10 mouse cellular contexts compared by ENCODE assay signal in genomic region chr2:135578135-135578534, GRCm38 (mm10).
DNase-seq lines count a peak whose midpoint lies in the region; ATAC-seq and TF ChIP-seq lines count a peak whose summit lies in the region.
"Had no signal": no experiment of that assay in that cellular context is flagged by ENCODE, and none has a peak within 500 bp of the region (broad histone marks: within the 10 kb centered on the region; RNA-seq: fewer than 3 reads in every experiment).

No protein-coding gene starts in this region.

- no peak for TF ChIP-seq CTCF in forebrain, postnatal 0 days (IDR thresholded peaks at IDR 0.05; ENCODE audit: low read depth)
- no peak for TF ChIP-seq CTCF in hindbrain, postnatal 0 days (IDR thresholded peaks at IDR 0.05; ENCODE audit: low read depth)
- TF ChIP-seq CTCF in liver, postnatal 0 days (IDR thresholded peaks at IDR 0.05; ENCODE audit: low read depth): no peak

- peaks cover 2% of the 10 kb centered on the region; the same call in 1 of the 2 replicates for H3K4me1 ChIP-seq in forebrain, postnatal 0 days (ENCODE audit: insufficient read depth)
- H3K4me1 ChIP-seq in forebrain, embryonic 10.5 days: peaks cover 12% of the 10 kb centered on the region
- H3K4me1 ChIP-seq in midbrain, embryonic 13.5 days (replicated peaks): 0 out of 2 replicates have a peak, but pooled peaks cover 2% of the 10 kb centered on the region
- no peaks in the 10 kb centered on the region for H3K4me1 ChIP-seq in midbrain, embryonic 11.5 days (ENCODE audit: control insufficient read depth, insufficient read depth, low read length)
- no peaks in the 10 kb centered on the region for H3K4me1 ChIP-seq in hindbrain, postnatal 0 days (ENCODE audit: insufficient read depth, low read length)
- H3K4me1 ChIP-seq in liver, postnatal 0 days (ENCODE audit: insufficient read depth): no peaks in the 10 kb centered on the region

- no peaks in the 10 kb centered on the region for H3K36me3 ChIP-seq in forebrain, postnatal 0 days (ENCODE audit: insufficient read depth)
- no peaks in the 10 kb centered on the region for H3K36me3 ChIP-seq in forebrain, embryonic 10.5 days (replicated peaks)
- no peaks in the 10 kb centered on the region for H3K36me3 ChIP-seq in midbrain, embryonic 13.5 days
- H3K36me3 ChIP-seq in midbrain, embryonic 11.5 days (ENCODE audit: control insufficient read depth, insufficient read depth, low read length): no peaks in the 10 kb centered on the region
- H3K36me3 ChIP-seq in hindbrain, postnatal 0 days (ENCODE audit: insufficient read depth, low read length): no peaks in the 10 kb centered on the region
- H3K36me3 ChIP-seq in liver, postnatal 0 days (replicated peaks; ENCODE audit: insufficient read depth, low read length): no peaks in the 10 kb centered on the region
- H3K36me3 ChIP-seq: stomach, embryonic 15.5 days had no signal

- 23% methylated on average over 5 of the region's 5 CpGs for WGBS in forebrain, postnatal 0 days
- WGBS in forebrain, embryonic 10.5 days: 58% methylated on average over 5 of the region's 5 CpGs
- 48% methylated on average over 5 of the region's 5 CpGs for WGBS in midbrain, embryonic 13.5 days
- 50% methylated on average over 5 of the region's 5 CpGs for WGBS in midbrain, embryonic 11.5 days
- 25% methylated on average over 5 of the region's 5 CpGs for WGBS in hindbrain, postnatal 0 days
- WGBS in liver, postnatal 0 days (ENCODE audit: insufficient replicate concordance): 48% methylated on average over 5 of the region's 5 CpGs

- no peak for TF ChIP-seq EP300 in liver, postnatal 0 days (IDR thresholded peaks at IDR 0.05; ENCODE audit: low read depth)

- no peak overlapping the region for H3K9ac ChIP-seq in forebrain, postnatal 0 days
- H3K9ac ChIP-seq in midbrain, embryonic 13.5 days (replicated peaks): no peak overlapping the region
- H3K9ac ChIP-seq in midbrain, embryonic 11.5 days (ENCODE audit: low read length): no peak overlapping the region
- no peak overlapping the region for H3K9ac ChIP-seq in hindbrain, postnatal 0 days (replicated peaks; ENCODE audit: low read length)
- H3K9ac ChIP-seq in liver, postnatal 0 days (replicated peaks): no peak overlapping the region
- H3K9ac ChIP-seq: stomach, embryonic 15.5 days had no signal

- H3K27me3 ChIP-seq in forebrain, postnatal 0 days (ENCODE audit: insufficient read depth, low read length): no peaks in the 10 kb centered on the region
- H3K27me3 ChIP-seq in forebrain, embryonic 10.5 days (ENCODE audit: poor library complexity, severe bottlenecking): no peaks in the 10 kb centered on the region
- H3K27me3 ChIP-seq in midbrain, embryonic 13.5 days: no peaks in the 10 kb centered on the region
- no peaks in the 10 kb centered on the region for H3K27me3 ChIP-seq in midbrain, embryonic 11.5 days (ENCODE audit: control insufficient read depth, insufficient read depth, low read length)
- H3K27me3 ChIP-seq in hindbrain, postnatal 0 days (ENCODE audit: insufficient read depth, low read length): no peaks in the 10 kb centered on the region
- H3K27me3 ChIP-seq in liver, postnatal 0 days (ENCODE audit: insufficient read depth, low read length): no peaks in the 10 kb centered on the region
- H3K27me3 ChIP-seq: stomach, embryonic 15.5 days had no signal

- no peak overlapping the region for H3K4me3 ChIP-seq in forebrain, postnatal 0 days (ENCODE audit: low read depth, low read length)
- no peak overlapping the region for H3K4me3 ChIP-seq in forebrain, embryonic 10.5 days
- no peak overlapping the region for H3K4me3 ChIP-seq in midbrain, embryonic 13.5 days (replicated peaks)
- no peak overlapping the region for H3K4me3 ChIP-seq in midbrain, embryonic 11.5 days (ENCODE audit: low read depth, low read length)
- no peak overlapping the region for H3K4me3 ChIP-seq in hindbrain, postnatal 0 days (ENCODE audit: low read length)
- no peak overlapping the region for H3K4me3 ChIP-seq in liver, postnatal 0 days (ENCODE audit: low read depth, low read length)
- H3K4me3 ChIP-seq: erythroblast, embryonic 14.5 days; stomach, embryonic 15.5 days had no signal

- peak; percentile 14 for DNase-seq in forebrain, postnatal 0 days
- DNase-seq in forebrain, embryonic 10.5 days (ENCODE audit: extremely low spot score, low spot score): no peak
- no peak for DNase-seq in midbrain, embryonic 11.5 days (ENCODE audit: low spot score, missing footprints)
- DNase-seq in hindbrain, postnatal 0 days (ENCODE audit: low spot score): peak; percentile 76
- DNase-seq in lung, postnatal 4 days: peak; percentile 35 to 42
- DNase-seq in liver, postnatal 0 days: no peak
- DNase-seq in spleen, postnatal 14 days (ENCODE audit: low spot score in 2 of 2): no peak

- ATAC-seq in forebrain, postnatal 0 days: peak; percentile 56
- ATAC-seq in midbrain, embryonic 13.5 days: peak; percentile 65; the same call in 1 of the 2 replicates
- no peak for ATAC-seq in midbrain, embryonic 11.5 days (ENCODE audit: low FRiP score)
- peak; percentile 90 for ATAC-seq in hindbrain, postnatal 0 days
- ATAC-seq in liver, postnatal 0 days: no peak

- H3K9me3 ChIP-seq in forebrain, postnatal 0 days (ENCODE audit: low read length): no peaks in the 10 kb centered on the region
- H3K9me3 ChIP-seq in forebrain, embryonic 10.5 days: no peaks in the 10 kb centered on the region
- no peaks in the 10 kb centered on the region for H3K9me3 ChIP-seq in midbrain, embryonic 13.5 days
- no peaks in the 10 kb centered on the region for H3K9me3 ChIP-seq in midbrain, embryonic 11.5 days (ENCODE audit: control insufficient read depth, low read length)
- no peaks in the 10 kb centered on the region for H3K9me3 ChIP-seq in hindbrain, postnatal 0 days (ENCODE audit: low read length)
- H3K9me3 ChIP-seq in liver, postnatal 0 days (ENCODE audit: low read length): no peaks in the 10 kb centered on the region
- H3K9me3 ChIP-seq: stomach, embryonic 15.5 days had no signal

- no peak overlapping the region for H3K4me2 ChIP-seq in forebrain, postnatal 0 days (ENCODE audit: low read depth)
- no peak overlapping the region for H3K4me2 ChIP-seq in midbrain, embryonic 13.5 days (replicated peaks)
- no peak overlapping the region for H3K4me2 ChIP-seq in midbrain, embryonic 11.5 days
- H3K4me2 ChIP-seq in hindbrain, postnatal 0 days (ENCODE audit: low read depth, low read length): 0 out of 2 replicates have a peak overlapping the region, but pooled peaks have one; percentile 8
- no peak overlapping the region for H3K4me2 ChIP-seq in liver, postnatal 0 days (ENCODE audit: low read depth, low read length)
- H3K4me2 ChIP-seq: stomach, embryonic 15.5 days had no signal

- no peak overlapping the region for H3K27ac ChIP-seq in forebrain, postnatal 0 days (ENCODE audit: low read depth, low read length)
- H3K27ac ChIP-seq in forebrain, embryonic 10.5 days: no peak overlapping the region
- no peak overlapping the region for H3K27ac ChIP-seq in midbrain, embryonic 13.5 days
- no peak overlapping the region for H3K27ac ChIP-seq in midbrain, embryonic 11.5 days (ENCODE audit: low read depth, low read length)
- peak overlapping the region; percentile 45; the same call in 1 of the 2 replicates for H3K27ac ChIP-seq in hindbrain, postnatal 0 days
- no peak overlapping the region for H3K27ac ChIP-seq in liver, postnatal 0 days (ENCODE audit: low read depth)
- H3K27ac ChIP-seq: stomach, embryonic 15.5 days had no signal

Comparison
In these comparisons a context has a peak if more than half of its experiments do, and no peak if none do; other contexts are left out.
1. ATAC-seq: peak in forebrain, postnatal 0 days (single experiment), midbrain, embryonic 13.5 days (single experiment) and hindbrain, postnatal 0 days (single experiment); none in midbrain, embryonic 11.5 days (single experiment) and liver, postnatal 0 days (single experiment).
2. DNase-seq: peak in forebrain, postnatal 0 days (single experiment), hindbrain, postnatal 0 days (single experiment) and lung, postnatal 4 days (2 of 2); none in forebrain, embryonic 10.5 days (single experiment), midbrain, embryonic 11.5 days (single experiment), liver, postnatal 0 days (single experiment) and spleen, postnatal 14 days (0 of 2).